Mouse (Mus musculus): ENCODE measurements around the gene Fcrla.

GRCm38 (mm10) chr1:170961101-170961500 lies 33.7 kb upstream of the Fcrla start:
- TF ChIP-seq CTCF (IDR thresholded peaks at IDR 0.05) (no peak), EP300 (IDR thresholded peaks at IDR 0.05) (no peak)
